Mouse (Mus musculus) neural tube, embryonic 11.5 days (tissue): Measurements from ENCODE around the gene Cd69. TPM values are rescaled to one million over a fixed set of nuclear protein-coding genes. Genes with fewer than 3 reads are reported as not detected.

Experiments
- ATAC-seq: fragments of 200-750 bp; cut with Nextera tagmentation; 2 replicates; pipeline ENCODE4 v1.8.0; 2017; ENCODE audit warnings: moderate number of reproducible peaks, mild to moderate bottlenecking, moderate TSS enrichment, moderate library complexity; ENCODE audit not compliant: insufficient read depth, low FRiP score, low TSS enrichment
- DNase-seq: peaks from one replicate; pipeline ENCODE4 v3.0.0-alpha.2; 2015; ENCODE audit warnings: low spot score
- H3K27ac ChIP-seq: fragments of 300-500 bp; sonication (generic); 2 replicates; pipeline ENCODE4 v1.5.1; 2014; ENCODE audit warnings: low read depth, mild to moderate bottlenecking, low read length
- H3K27me3 ChIP-seq: fragments of 300-500 bp; sonication (generic); 2 replicates; pipeline ENCODE4 v1.6.1; 2014; ENCODE audit warnings: mild to moderate bottlenecking, low read length, mixed read lengths; ENCODE audit not compliant: control insufficient read depth, insufficient read depth
- H3K36me3 ChIP-seq: fragments of 300-500 bp; sonication (generic); 2 replicates; pipeline ENCODE4 v1.6.1; 2014; ENCODE audit warnings: mild to moderate bottlenecking, low read length, moderate library complexity, mixed read lengths; ENCODE audit not compliant: control insufficient read depth, insufficient read depth
- H3K4me1 ChIP-seq: fragments of 300-500 bp; sonication (generic); 2 replicates; pipeline ENCODE4 v1.6.1; 2014; ENCODE audit warnings: low read length, mixed read lengths; ENCODE audit not compliant: control insufficient read depth, insufficient read depth
- H3K4me2 ChIP-seq: fragments of 300-500 bp; sonication (generic); 2 replicates; pipeline ENCODE4 v1.6.1; 2014; ENCODE audit warnings: low read depth, mild to moderate bottlenecking, moderate library complexity
- H3K4me3 ChIP-seq: fragments of 300-500 bp; sonication (generic); 2 replicates; pipeline ENCODE4 v1.5.1; 2014; ENCODE audit warnings: low read depth, low read length
- H3K9ac ChIP-seq: fragments of 300-500 bp; sonication (generic); 2 replicates; pipeline ENCODE4 v1.6.1; 2014; ENCODE audit warnings: mild to moderate bottlenecking, low read length
- H3K9me3 ChIP-seq: fragments of 300-500 bp; sonication (generic); 2 replicates; pipeline ENCODE4 v1.6.1; 2016; ENCODE audit warnings: low read length; ENCODE audit not compliant: control insufficient read depth
- WGBS: fragments of 180-500 bp; shearing (Covaris S2); extraction: QIAGEN DNeasy Blood & Tissue Kit; methylation state at CpG from one replicate; pipeline ENCODE4 v1.1.7; 2014; 5-methylcytosine and 5-hydroxymethylcytosine counted together
- polyA plus RNA-seq: library from polyadenylated mRNA; unstranded; fragments of >200 nt; fragmentation: Nextera tagmentation; extraction: Ambion mirVana; gene quantifications from 2 replicates; pipeline ENCODE4 v1.2.1, GENCODE M21; 2014

Gene Cd69
- polyA plus RNA-seq, 1 experiment from 2014 or later: not detected

- ATAC-seq (no peak), DNase-seq (no peak)
- no peak overlapping the region for H3K9ac ChIP-seq
- H3K4me3 ChIP-seq: no peak overlapping the region
- no peaks in the 10 kb centered on the region for H3K4me1 ChIP-seq
- no peak overlapping the region for H3K27ac ChIP-seq
- no peaks in the 10 kb centered on the region for H3K36me3 ChIP-seq
- 88% methylated on average over 3 of the region's 3 CpGs for WGBS
- no peak overlapping the region for H3K4me2 ChIP-seq
- H3K27me3 ChIP-seq: no peaks in the 10 kb centered on the region
- no peaks in the 10 kb centered on the region for H3K9me3 ChIP-seq
These were observed 52.9 kb downstream of the Cd69 start for GRCm38 (mm10) chr6:129222188-129222800.

GRCm38 (mm10) chr6:129221053-129221452, 54.2 kb downstream of the Cd69 start:
- no peak for DNase-seq
- no peaks in the 10 kb centered on the region for H3K27me3 ChIP-seq
- no peak overlapping the region for H3K4me3 ChIP-seq
- no peaks in the 10 kb centered on the region for H3K4me1 ChIP-seq
- no peak overlapping the region for H3K4me2 ChIP-seq
- 98% methylated on average over 1 of the region's 1 CpGs for WGBS
- no peak overlapping the region for H3K27ac ChIP-seq
- ATAC-seq: no peak
- H3K36me3 ChIP-seq: no peaks in the 10 kb centered on the region
- H3K9ac ChIP-seq: no peak overlapping the region
- H3K9me3 ChIP-seq: no peaks in the 10 kb centered on the region

- H3K9ac ChIP-seq: no peak overlapping the region
- ATAC-seq: no peak
- no peak for DNase-seq
- no peaks in the 10 kb centered on the region for H3K9me3 ChIP-seq
- H3K4me2 ChIP-seq: no peak overlapping the region
- H3K27ac ChIP-seq: no peak overlapping the region
- H3K27me3 ChIP-seq: no peaks in the 10 kb centered on the region
- 83% methylated on average over 3 of the region's 3 CpGs for WGBS
- H3K4me3 ChIP-seq: no peak overlapping the region
- H3K4me1 ChIP-seq: no peaks in the 10 kb centered on the region
- H3K36me3 ChIP-seq: no peaks in the 10 kb centered on the region
These were observed 55.2 kb downstream of the Cd69 start for GRCm38 (mm10) chr6:129219897-129220517.

- Histone ChIP-seq H3K36me3 (no peaks in the 10 kb centered on the region), H3K27me3 (no peaks in the 10 kb centered on the region), H3K4me2 (no peak overlapping the region), H3K4me3 (no peak overlapping the region), H3K9ac (no peak overlapping the region), H3K9me3 (no peaks in the 10 kb centered on the region), H3K4me1 (no peaks in the 10 kb centered on the region), H3K27ac (no peak overlapping the region)
- 82% methylated on average over 5 of the region's 5 CpGs for WGBS
- ATAC-seq (no peak), DNase-seq (no peak)
These were observed 57.0 kb downstream of the Cd69 start for GRCm38 (mm10) chr6:129218191-129218696.

Other genes starting within 250 kb of the Cd69 start
- 0.70 and 1.4 TPM in 2 replicates for gene Klrb1f, start 229.5 kb downstream of the Cd69 start, polyA plus RNA-seq
- not detected in 2 replicates for gene Clec2e, start 174.5 kb downstream of the Cd69 start, polyA plus RNA-seq
- not detected in 2 replicates for gene Clec2d, start 94.8 kb downstream of the Cd69 start, polyA plus RNA-seq
- not detected in 2 replicates for gene 4922502D21Rik, start 56.4 kb upstream of the Cd69 start, polyA plus RNA-seq
- gene Clec12a, start 67.3 kb upstream of the Cd69 start, polyA plus RNA-seq: 0.49 and 0.53 TPM in 2 replicates
- gene Clec12b, start 110.4 kb upstream of the Cd69 start, polyA plus RNA-seq: 0.37 TPM in 1 of 2 replicates, not detected in the other
- 11.8 and 13.4 TPM in 2 replicates for gene Clec1b, start 121.9 kb upstream of the Cd69 start, polyA plus RNA-seq
- gene Clec9a, start 133.4 kb upstream of the Cd69 start, polyA plus RNA-seq: 0.37 and 0.59 TPM in 2 replicates
- 1.6 and 1.8 TPM in 2 replicates for gene Clec1a, start 176.6 kb upstream of the Cd69 start, polyA plus RNA-seq
- gene Olr1, start 231.7 kb upstream of the Cd69 start, polyA plus RNA-seq: not detected in 2 replicates
- gene Tmem52b, start 237.1 kb upstream of the Cd69 start, polyA plus RNA-seq: not detected in 2 replicates